Mouse (Mus musculus): ENCODE results near the gene Brd9.

The Brd9 gene

GRCm38 (mm10) chr13:73937321-73938176 lies at the start of gene Brd9, which contains the start of gene Trip13:
Gene Brd9 (plus strand): TSS chr13:73937811.
Gene Trip13 (minus strand): TSS chr13:73937784.
- peak; percentile 91 to 93 for DNase-seq

- DNase-seq, result no peak
These were observed 45.0 kb upstream of the Brd9 start for GRCm38 (mm10) chr13:73892493-73893178.

DNA sequence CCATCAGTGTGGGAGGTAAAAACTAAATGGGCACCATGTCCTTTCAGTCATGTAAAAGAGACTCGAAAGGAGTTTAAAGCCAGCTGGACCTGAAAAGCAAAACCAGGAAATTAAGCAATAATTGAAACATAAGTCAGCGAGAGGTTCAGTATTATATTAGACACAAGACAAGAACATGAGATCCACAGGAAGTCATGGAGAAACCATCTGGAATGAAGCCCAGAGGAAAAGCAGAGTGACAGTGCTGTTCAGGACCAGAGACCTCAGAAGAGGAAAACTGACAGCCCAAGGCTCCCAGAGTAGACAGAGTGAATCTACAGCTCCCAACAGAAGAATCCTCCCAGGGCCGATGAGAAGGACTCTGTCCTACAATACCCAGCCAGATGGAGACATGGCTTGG lies 40.0 kb upstream of the Brd9 start:
- DNase-seq, result no peak

- DNase-seq, result no peak
These were observed 30.5 kb upstream of the Brd9 start for GRCm38 (mm10) chr13:73907136-73907535.

DNA sequence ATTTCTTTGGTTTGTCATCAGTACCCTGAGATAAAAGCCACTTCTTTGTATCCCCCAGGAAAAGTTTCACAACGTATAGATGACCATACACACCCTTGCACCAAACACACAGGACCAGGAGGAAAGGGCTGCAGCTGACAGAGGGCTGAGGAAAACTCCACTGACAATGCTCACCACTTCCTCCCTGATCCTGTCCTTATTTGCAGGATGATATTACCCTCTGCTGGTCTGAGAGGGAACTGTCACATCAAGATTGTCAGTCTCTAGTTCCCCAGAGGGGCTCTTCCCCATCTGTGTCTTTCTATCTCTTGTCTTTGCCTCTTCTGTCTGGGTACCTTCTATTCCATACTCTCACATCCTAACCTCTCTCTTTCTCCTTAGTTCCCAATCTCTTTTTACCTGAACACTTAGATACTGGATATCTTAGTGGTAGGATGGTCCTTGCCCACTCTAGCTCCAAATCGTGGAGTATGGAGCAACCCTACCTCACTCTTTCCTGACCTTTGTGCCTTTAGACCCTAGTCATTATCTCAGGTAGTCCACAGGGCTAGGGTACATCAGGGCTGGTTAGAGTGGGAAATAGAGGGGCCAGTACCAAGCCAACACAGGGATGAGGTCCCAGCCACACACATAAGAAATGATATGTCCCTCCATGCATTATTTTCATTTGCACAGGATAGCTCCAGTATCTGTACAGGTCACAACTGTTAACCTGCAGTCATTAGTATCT lies 29.8 kb upstream of the Brd9 start:
- DNase-seq, result peak; percentile 6 to 8

- no peak for DNase-seq
These were observed 24.5 kb upstream of the Brd9 start for GRCm38 (mm10) chr13:73913066-73913465.

DNA sequence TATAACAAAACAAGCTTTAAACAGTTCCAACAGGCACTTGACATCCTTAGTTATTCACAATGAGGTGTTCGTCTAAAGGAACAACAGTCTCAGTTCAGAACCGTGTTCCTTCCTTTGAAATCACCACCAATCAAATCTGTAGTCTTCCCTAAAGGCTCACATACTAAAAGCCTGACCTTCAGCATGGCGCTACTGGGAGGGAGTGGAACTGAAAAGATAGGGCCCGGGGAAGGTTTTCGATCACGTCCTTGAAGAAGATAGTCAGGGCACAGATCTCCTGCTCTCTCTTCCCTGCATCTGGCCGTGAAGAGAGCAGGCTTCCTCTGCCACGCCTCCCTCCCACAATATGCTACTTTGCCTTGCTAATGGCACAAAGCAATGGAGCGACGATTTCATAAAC lies 5.4 kb upstream of the Brd9 start:
- DNase-seq, result no peak

GRCm38 (mm10) chr13:73936938-73937320 lies 682 bp upstream of the Brd9 start:
- DNase-seq, result no peak

GRCm38 (mm10) chr13:73938177-73938560 lies 558 bp downstream of the Brd9 start:
- DNase-seq, result peak in 1 of 2 experiments; percentile 10

GRCm38 (mm10) chr13:73939101-73939500 lies 1.5 kb downstream of the Brd9 start:
- DNase-seq, result no peak

DNA sequence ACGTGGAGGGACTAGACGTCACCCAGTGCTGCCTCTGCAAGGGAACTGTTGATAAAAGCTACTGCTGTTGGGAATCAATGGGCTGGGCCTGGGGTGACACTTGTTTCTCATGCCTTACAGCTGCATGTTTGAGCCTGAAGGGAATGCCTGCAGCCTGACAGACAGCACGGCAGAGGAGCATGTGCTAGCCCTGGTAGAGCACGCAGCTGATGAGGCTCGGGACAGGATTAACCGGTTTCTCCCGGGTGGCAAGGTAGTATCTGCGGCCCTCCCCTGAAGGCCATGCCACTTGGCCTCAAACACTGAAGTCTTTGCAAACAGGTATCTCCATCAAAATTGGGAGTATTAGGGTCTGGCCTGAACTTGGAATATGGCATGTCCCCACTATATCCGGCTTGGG lies 7.0 kb downstream of the Brd9 start:
- DNase-seq, result no peak

DNA sequence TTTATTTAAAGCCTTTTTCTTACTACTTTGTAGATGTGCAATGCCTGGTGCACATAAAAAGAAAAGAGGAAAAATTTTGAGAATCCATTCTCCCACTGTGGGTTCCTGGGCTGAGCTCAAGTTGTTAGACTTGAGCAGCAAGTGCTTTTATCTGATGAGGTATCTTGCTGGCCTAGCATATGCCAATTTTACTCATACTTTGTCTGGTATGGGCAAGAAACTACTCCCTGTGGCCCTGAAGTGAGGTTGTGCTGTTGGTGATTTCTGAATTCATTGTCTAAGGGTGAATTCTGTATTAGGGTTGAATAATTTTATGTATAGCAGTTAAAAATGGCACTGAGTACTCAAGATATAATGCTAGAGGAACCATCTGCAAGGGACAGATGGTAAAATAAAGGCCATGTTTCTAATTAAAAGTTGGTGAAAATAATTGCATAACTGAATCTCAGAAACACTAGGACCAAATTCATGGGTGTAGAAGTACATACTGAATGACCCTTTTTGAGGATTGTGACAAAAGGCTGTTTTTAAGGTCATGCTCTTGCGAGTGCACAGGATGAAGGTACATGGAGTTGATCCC lies 16.0 kb downstream of the Brd9 start:
- DNase-seq, result no peak

GRCm38 (mm10) chr13:73954666-73955065 lies 17.1 kb downstream of the Brd9 start:
- DNase-seq, result no peak

DNA sequence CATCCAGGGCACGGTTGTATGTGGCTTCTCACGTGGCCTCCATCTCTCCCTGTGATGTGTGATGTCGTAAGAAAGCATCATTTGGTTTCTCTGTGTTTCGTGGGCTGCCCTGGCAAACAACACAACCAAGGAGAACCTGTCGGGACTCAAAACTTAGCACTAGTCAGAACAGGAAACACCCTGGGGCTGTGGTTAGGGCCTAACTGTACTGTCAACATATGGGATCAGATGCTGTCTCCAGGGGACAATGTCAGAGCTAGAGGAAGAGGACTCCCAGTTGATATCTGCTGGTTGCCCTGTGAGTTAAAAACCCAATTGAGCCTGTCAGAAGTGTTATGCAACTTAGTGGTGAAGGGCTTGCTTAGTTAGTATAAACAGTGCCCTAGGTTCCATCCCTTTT lies 17.9 kb downstream of the Brd9 start:
- no peak for DNase-seq

DNA sequence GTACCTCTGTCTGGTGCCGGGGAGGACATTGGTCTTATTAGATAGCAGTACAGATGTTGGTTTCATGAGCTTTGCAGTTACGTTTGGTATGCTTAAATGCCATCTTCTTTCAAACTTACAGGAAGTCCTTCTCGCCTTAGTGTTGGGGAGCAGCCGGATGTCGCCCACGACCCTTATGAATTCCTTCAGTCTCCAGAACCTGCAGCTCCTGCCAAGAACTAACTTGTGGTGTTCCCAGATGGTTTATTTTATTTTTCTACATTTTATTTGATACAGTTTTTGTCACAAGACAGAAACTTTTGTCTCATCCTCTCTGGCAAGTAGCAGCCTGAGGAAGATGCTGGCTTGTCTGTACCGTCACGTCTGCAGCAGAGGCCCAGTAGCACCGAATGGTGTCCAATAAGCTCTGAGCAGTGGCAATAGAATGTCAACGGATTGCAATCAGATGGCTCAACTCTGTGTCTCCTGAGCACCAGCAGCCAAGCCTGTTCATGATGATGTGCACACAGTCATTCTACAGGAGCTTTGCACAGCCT lies 22.6 kb downstream of the Brd9 start:
- no peak for DNase-seq

GRCm38 (mm10) chr13:73961177-73961576 lies 23.6 kb downstream of the Brd9 start:
- DNase-seq, result no peak

GRCm38 (mm10) chr13:73963551-73963950 lies 25.9 kb downstream of the Brd9 start, which contains the start of gene Zdhhc11:
Gene Zdhhc11 (plus strand): TSS chr13:73963851.
- DNase-seq, result no peak

DNA sequence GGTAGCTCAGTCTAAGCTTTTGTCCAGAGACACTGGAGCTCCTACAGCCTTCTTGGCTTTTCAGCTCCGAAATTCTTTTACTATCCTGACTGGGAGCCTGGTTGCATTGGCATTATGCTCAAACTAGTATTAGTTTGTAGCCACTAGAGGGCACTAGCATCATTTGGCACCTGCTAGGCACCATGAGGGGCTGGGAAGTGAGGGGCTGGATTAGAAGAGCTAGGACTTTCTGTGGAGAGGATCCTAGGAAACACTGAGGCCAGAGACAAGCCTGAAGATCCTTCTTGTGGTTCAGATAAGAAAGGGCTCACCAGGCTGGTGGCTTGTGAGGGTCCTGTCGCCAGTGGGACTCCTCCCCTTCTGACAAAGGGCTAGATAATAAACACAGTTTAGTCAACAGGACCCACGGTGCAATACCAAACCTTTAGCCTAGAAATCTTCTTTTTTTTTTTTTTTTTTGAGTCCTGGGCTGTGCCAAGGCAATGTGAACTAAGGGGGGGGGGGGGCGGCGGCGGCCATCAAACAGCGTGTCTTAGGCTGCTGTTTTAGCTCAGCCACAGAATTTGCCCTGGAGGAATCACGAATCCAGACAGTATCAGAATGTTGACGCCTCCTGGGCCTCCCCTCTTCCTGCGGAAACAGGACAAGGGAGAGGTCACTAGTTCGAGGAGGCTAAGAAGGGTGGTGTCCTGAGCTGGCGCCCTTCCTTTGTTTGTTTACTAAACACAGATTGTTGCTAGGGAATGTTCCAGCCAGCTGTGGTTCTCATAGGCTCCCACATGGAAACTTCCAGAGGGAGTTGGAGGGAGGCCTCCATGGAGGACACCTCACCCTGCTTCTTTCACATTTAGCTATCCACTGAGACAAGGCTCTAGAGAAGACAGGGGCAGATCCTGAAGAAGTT lies 33.2 kb downstream of the Brd9 start:
- peak; percentile 55 to 57 for DNase-seq

- no peak for DNase-seq
These were observed 36.9 kb downstream of the Brd9 start for GRCm38 (mm10) chr13:73974523-73974922.

GRCm38 (mm10) chr13:73976935-73977334 lies 39.3 kb downstream of the Brd9 start:
- no peak for DNase-seq

GRCm38 (mm10) chr13:73990325-73990724 lies 52.7 kb downstream of the Brd9 start:
- no peak for DNase-seq

DNA sequence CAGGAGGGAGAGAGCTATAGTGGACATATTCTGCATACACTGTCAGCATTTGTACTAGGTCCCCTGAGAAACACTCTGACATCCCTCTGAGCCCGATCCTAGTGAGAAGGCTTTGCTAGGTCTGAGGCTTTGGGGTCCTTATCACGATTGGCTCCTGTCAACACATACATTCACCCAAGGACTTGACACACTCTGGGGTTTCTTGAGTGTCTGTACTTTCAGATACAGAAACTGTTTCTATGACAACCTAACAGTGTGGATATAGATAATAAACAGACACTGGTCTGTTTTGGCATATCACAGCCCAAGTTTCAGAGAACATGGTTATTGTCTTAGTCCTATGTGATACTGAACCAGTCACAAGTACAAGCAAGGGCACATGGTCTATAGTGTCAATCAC lies 53.1 kb downstream of the Brd9 start:
- DNase-seq, result no peak

Measured in cerebellum, adult 18-20 months (tissue).